Mouse (Mus musculus) testis, postnatal 14 days (tissue): ENCODE measurements around the gene Arhgap25.

Experiments
- DNase-seq: peaks from one replicate; pipeline ENCODE4 v3.0.0; 2021; ENCODE audit warnings: low spot score

Arhgap25 gene

GRCm38 (mm10) chr6:87445222-87445621 lies 87.8 kb downstream of the Arhgap25 start:
- DNase-seq: no peak

- no peak for DNase-seq
These were observed 89.8 kb downstream of the Arhgap25 start for GRCm38 (mm10) chr6:87443253-87443652.

- no peak for DNase-seq
These were observed 96.3 kb downstream of the Arhgap25 start for GRCm38 (mm10) chr6:87436745-87437144.

- DNase-seq: no peak
These were observed 97.3 kb downstream of the Arhgap25 start for GRCm38 (mm10) chr6:87435791-87436190.

- DNase-seq: no peak
These were observed 104.5 kb downstream of the Arhgap25 start, which contains the start of gene Bmp10 for GRCm38 (mm10) chr6:87428487-87429044. TSS of gene Bmp10 (plus strand) at chr6:87428994.

- no peak for DNase-seq
These were observed 105.4 kb downstream of the Arhgap25 start for GRCm38 (mm10) chr6:87427616-87428015.

GRCm38 (mm10) chr6:87426954-87427353 lies 106.1 kb downstream of the Arhgap25 start:
- no peak for DNase-seq

- no peak for DNase-seq
These were observed 108.8 kb downstream of the Arhgap25 start for GRCm38 (mm10) chr6:87424037-87424816.

GRCm38 (mm10) chr6:87422304-87422703 lies 110.8 kb downstream of the Arhgap25 start:
- no peak for DNase-seq

- no peak for DNase-seq
These were observed 121.0 kb downstream of the Arhgap25 start for GRCm38 (mm10) chr6:87412011-87412410.
